Mouse (Mus musculus) limb, embryonic 14.5 days (tissue): ENCODE measurements around the gene 1600014C23Rik. TPM values are rescaled to one million over a fixed set of nuclear protein-coding genes. Genes with fewer than 3 reads are reported as not detected.

ENCODE experiments used
- ATAC-seq: fragments of 200-750 bp; cut with Nextera tagmentation; 2 replicates; pipeline ENCODE4 v1.8.0; 2017; ENCODE audit warnings: low read depth, moderate number of reproducible peaks, moderate TSS enrichment; ENCODE audit not compliant: low FRiP score
- DNase-seq: peaks from one replicate; pipeline ENCODE4 v3.0.0-alpha.2; 2015; ENCODE audit warnings: low spot score
- H3K27ac ChIP-seq: fragments of 300-500 bp; sonication (generic); replicated peaks from 2 replicates; pipeline ENCODE4 v1.5.1; 2014; ENCODE audit warnings: low read depth, mild to moderate bottlenecking, low read length, moderate library complexity, mixed read lengths
- H3K27me3 ChIP-seq: fragments of 300-500 bp; sonication (generic); 2 replicates; pipeline ENCODE4 v1.6.1; 2014; ENCODE audit warnings: low read length, mixed read lengths; ENCODE audit not compliant: control insufficient read depth, insufficient read depth
- H3K36me3 ChIP-seq: fragments of 300-500 bp; sonication (generic); 2 replicates; pipeline ENCODE4 v1.6.1; 2014; ENCODE audit warnings: mild to moderate bottlenecking, low read length, moderate library complexity, mixed read lengths; ENCODE audit not compliant: control insufficient read depth, insufficient read depth
- H3K4me1 ChIP-seq: fragments of 300-500 bp; sonication (generic); 2 replicates; pipeline ENCODE4 v1.6.1; 2014; ENCODE audit warnings: antibody characterized with exemption, low read length, mixed read lengths; ENCODE audit not compliant: control insufficient read depth, insufficient read depth
- H3K4me2 ChIP-seq: fragments of 300-500 bp; sonication (generic); replicated peaks from 2 replicates; pipeline ENCODE4 v1.6.1; 2014; ENCODE audit warnings: low read depth, mild to moderate bottlenecking, low read length, moderate library complexity; ENCODE audit not compliant: severe bottlenecking
- H3K4me3 ChIP-seq: fragments of 300-500 bp; sonication (generic); replicated peaks from 2 replicates; pipeline ENCODE4 v1.5.1; 2014; ENCODE audit warnings: low read length
- H3K9ac ChIP-seq: fragments of 300-500 bp; sonication (generic); 2 replicates; pipeline ENCODE4 v1.6.1; 2014; ENCODE audit warnings: mild to moderate bottlenecking, low read depth, low read length, moderate library complexity; ENCODE audit not compliant: severe bottlenecking
- H3K9me3 ChIP-seq: fragments of 300-500 bp; sonication (generic); 2 replicates; pipeline ENCODE4 v1.6.1; 2016; ENCODE audit warnings: low read length; ENCODE audit not compliant: control insufficient read depth
- POLR2A ChIP-seq: fragments of 200-500 bp; IDR thresholded peaks from 2 replicates; pipeline ENCODE4 v1.8.0; 2012; ENCODE audit warnings: inconsistent platforms, mild to moderate bottlenecking, moderate library complexity, borderline replicate concordance; ENCODE audit not compliant: insufficient read depth, insufficient read length; ENCODE audit errors: extremely low read depth
- WGBS: fragments of 180-500 bp; shearing (Covaris S2); extraction: QIAGEN DNeasy Blood & Tissue Kit; methylation state at CpG from one replicate; pipeline ENCODE4 v1.1.7; 2014; 5-methylcytosine and 5-hydroxymethylcytosine counted together
- polyA plus RNA-seq, 2 experiments: library from polyadenylated mRNA; depleted of rRNA in 1 of 2; stranded (reverse) in 1 of 2; unstranded in 1 of 2; fragments of >200 nt; fragmentation: Nextera tagmentation in 1 of 2; extraction: Ambion mirVana in 1 of 2; gene quantifications; 2 replicates each; pipeline versions ENCODE4 v1.2.1 to v1.2.3; 2012 to 2014

The 1600014C23Rik gene
- polyA plus RNA-seq, 2 experiments = 0.15 TPM; not detected in 1

DNA sequence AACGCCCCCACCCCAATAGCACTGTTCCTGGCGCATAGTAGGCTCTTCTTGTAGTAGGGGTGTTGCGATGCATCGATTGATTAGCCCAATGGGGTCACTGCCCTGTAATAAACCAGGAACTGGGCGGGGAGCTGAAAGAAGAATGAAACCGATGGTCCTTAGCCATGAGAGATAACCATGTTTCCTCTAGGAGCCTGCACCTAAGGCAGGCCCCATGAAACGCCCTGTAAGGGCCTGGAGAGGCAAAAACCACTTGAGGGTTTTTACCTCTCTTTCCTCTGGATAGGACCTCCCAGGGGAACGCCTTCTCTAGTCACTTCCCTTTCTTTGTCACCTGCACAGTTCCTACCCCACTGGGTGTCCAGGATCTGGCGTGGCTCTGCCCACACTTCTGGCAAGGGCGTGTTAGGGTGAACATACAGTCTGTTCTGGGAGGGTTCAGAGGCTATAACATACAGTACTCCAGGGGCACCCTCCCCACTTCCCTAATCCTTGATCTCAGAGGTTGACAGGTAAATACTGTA lies 3.5 kb upstream of the 1600014C23Rik start:
- TF ChIP-seq POLR2A = no peak
- H3K36me3 ChIP-seq = no peaks in the 10 kb centered on the region
- H3K27me3 ChIP-seq = 0 out of 2 replicates have a peak, but pooled peaks cover 4% of the 10 kb centered on the region
- H3K9ac ChIP-seq = peak overlapping the region; percentile 67
- peak overlapping the region; percentile 87 for H3K27ac ChIP-seq
- H3K4me2 ChIP-seq = peak overlapping the region; percentile 75
- peaks cover 30% of the 10 kb centered on the region for H3K4me1 ChIP-seq
- no peaks in the 10 kb centered on the region for H3K9me3 ChIP-seq
- no peak for DNase-seq
- peak overlapping the region; percentile 42 for H3K4me3 ChIP-seq
- ATAC-seq = 0 out of 2 replicates have a peak, but pooled peaks have one; percentile 5
- WGBS = 17% methylated on average over 10 of the region's 10 CpGs

DNA sequence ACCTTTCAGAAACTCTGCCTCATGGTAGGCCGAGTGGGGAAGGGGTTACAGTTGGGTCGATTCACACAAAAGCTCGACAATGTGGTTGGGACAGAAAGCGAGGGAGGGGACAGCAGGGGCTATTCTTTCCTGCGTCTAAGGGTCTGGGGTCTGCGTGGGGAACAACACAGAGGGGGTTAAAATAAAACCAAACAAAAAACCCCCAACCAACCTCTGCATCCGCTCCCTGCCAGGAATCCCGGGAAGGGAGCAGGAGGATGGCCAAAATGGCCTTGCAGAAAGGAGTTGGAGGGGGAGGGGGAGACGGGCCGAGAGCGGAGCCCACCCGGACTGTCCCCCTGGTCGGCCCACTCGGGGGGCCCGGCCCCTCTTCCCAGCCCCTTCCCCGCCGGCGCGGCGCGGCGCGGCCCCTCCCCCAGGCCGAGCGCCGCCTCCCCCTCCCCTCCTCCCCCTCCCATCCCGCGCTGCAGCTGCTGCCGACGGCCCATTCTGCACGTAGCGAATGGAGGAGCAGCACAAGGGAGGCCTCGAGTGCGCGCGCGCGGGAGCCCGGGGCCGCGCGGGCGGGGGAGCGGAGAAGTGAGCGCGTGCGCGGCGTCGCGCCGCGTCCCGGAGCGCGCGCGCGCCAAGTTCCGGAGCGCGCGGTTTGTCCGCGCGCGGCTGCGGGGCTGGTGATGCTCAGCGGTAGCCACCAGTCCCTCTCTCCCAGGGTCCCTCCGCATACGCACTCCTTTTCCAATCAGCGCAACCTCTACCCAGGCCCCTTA lies 2.9 kb upstream of the 1600014C23Rik start:
- ATAC-seq (peak; percentile 78), DNase-seq (peak; percentile 90)
- Histone ChIP-seq H3K27me3 (0 out of 2 replicates have a peak, but pooled peaks cover 4% of the 10 kb centered on the region), H3K9me3 (no peaks in the 10 kb centered on the region), H3K9ac (peak overlapping the region; percentile 67), H3K4me3 (peak overlapping the region; percentile 42), H3K4me1 (peaks cover 30% of the 10 kb centered on the region), H3K4me2 (peak overlapping the region; percentile 75), H3K36me3 (no peaks in the 10 kb centered on the region), H3K27ac (peak overlapping the region; percentile 87)
- 3% methylated on average over 13 of the region's 72 CpGs for WGBS
- peak; percentile 75; the same call in 1 of the 2 replicates for TF ChIP-seq POLR2A

- Histone ChIP-seq H3K36me3 (no peaks in the 10 kb centered on the region), H3K4me1 (peaks cover 30% of the 10 kb centered on the region), H3K27me3 (0 out of 2 replicates have a peak, but pooled peaks cover 4% of the 10 kb centered on the region), H3K9ac (peak overlapping the region; percentile 67), H3K4me3 (peak overlapping the region; percentile 42), H3K9me3 (no peaks in the 10 kb centered on the region), H3K27ac (peak overlapping the region; percentile 87), H3K4me2 (peak overlapping the region; percentile 75)
- 6% methylated on average over 10 of the region's 10 CpGs for WGBS
- ATAC-seq = peak; percentile 31; the same call in 1 of the 2 replicates
- peak; percentile 76 for DNase-seq
- no peak for TF ChIP-seq POLR2A
Measured at GRCm38 (mm10) chr17:45735382-45736310, 2.0 kb upstream of the 1600014C23Rik start.

GRCm38 (mm10) chr17:45734881-45735280 lies 1.2 kb upstream of the 1600014C23Rik start:
- no peak overlapping the region for H3K27ac ChIP-seq

More at GRCm38 (mm10) chr17:45734881-45735280, 1.2 kb upstream of the 1600014C23Rik start:
- H3K27me3 ChIP-seq = 0 out of 2 replicates have a peak, but pooled peaks cover 4% of the 10 kb centered on the region
- H3K4me3 ChIP-seq = no peak overlapping the region
- H3K4me1 ChIP-seq = peaks cover 30% of the 10 kb centered on the region
- H3K4me2 ChIP-seq = no peak overlapping the region
- no peak for TF ChIP-seq POLR2A
- ATAC-seq (no peak), DNase-seq (no peak)
- WGBS = 79% methylated on average over 4 of the region's 4 CpGs
- no peaks in the 10 kb centered on the region for H3K9me3 ChIP-seq
- no peaks in the 10 kb centered on the region for H3K36me3 ChIP-seq
- no peak overlapping the region for H3K9ac ChIP-seq
